Mouse (Mus musculus) gastrocnemius, adult 2 months (tissue): ENCODE data around the gene Arfip1. TPM values are rescaled to one million over a fixed set of nuclear protein-coding genes. Genes with fewer than 3 reads are reported as not detected.
A peak's percentile ranks its signal among the peaks of the same experiment; 100 is the strongest.

Experiments used
- DNase-seq: peaks from one replicate; pipeline ENCODE4 v3.0.0; 2022
- H3K27ac ChIP-seq: fragments of 200-600 bp; 2 replicates; pipeline ENCODE4 v1.8.1; 2022; ENCODE audit warnings: mild to moderate bottlenecking
- H3K4me3 ChIP-seq: fragments of 200-600 bp; 2 replicates; pipeline ENCODE4 v1.8.1; 2022; ENCODE audit warnings: mild to moderate bottlenecking, moderate library complexity
- CTCF ChIP-seq: fragments of 200-600 bp; IDR thresholded peaks from 2 replicates; pipeline ENCODE4 v1.8.1; 2022; ENCODE audit warnings: antibody characterized with exemption, mild to moderate bottlenecking, moderate library complexity
- intact Hi-C: fragments of 180-260 bp; cut with DNase I; formaldehyde crosslinking; loops from one replicate; pipeline ENCODE4 v1.15.1; 2025
- long read RNA-seq, 2 experiments: library from polyadenylated mRNA; stranded (forward); transcript quantifications; one replicate each; pipeline ENCODE4 v2.0.0; 2021
- total RNA-seq, 2 experiments: library from RNA; stranded (reverse); gene quantifications; 2 replicates each; pipeline ENCODE4 v1.2.3; 2021

The Arfip1 gene
- total RNA-seq: 10 to 100 TPM in 1 of 2 experiments, 1 to 10 TPM in 1; 9.2 to 11.2 TPM
- long read RNA-seq, experiment 1, transcript Arfip1-201 (8 exons, 2,799 nt): minor isoform, 7 of 26 reads
- long read RNA-seq, experiment 1, transcript Arfip1-203 (9 exons, 1,343 nt): major isoform, 15 of 26 reads
- long read RNA-seq, experiment 1, partial matches to known transcripts: 2 of 26 reads
- long read RNA-seq, experiment 1, other reads (novel, unspliced or antisense): 2 of 26 reads
- long read RNA-seq, experiment 2, transcript Arfip1-203 (9 exons, 1,343 nt): major isoform, 8 of 16 reads
- long read RNA-seq, experiment 2, transcript Arfip1-201 (8 exons, 2,799 nt): minor isoform, 5 of 16 reads
- long read RNA-seq, experiment 2, partial matches to known transcripts: 1 of 16 reads
- long read RNA-seq, experiment 2, other reads (novel, unspliced or antisense): 2 of 16 reads

GRCm38 (mm10) chr3:84582023-84582912 is at the start of gene Arfip1:
Gene Arfip1 (minus strand): TSS chr3:84582625.
- intact Hi-C loops: no loop called here
- H3K4me3 ChIP-seq: peak within 1 kb of the TSS; percentile 83
- H3K27ac ChIP-seq: peak within 1 kb of the TSS; percentile 89
- peak; percentile 99 for DNase-seq
- TF ChIP-seq CTCF: no peak

- Histone ChIP-seq H3K4me3 (no peak overlapping the region), H3K27ac (no peak overlapping the region)
- no peak for TF ChIP-seq CTCF
- DNase-seq: no peak
- intact Hi-C loops: no loop called here
These were observed 49.2 kb upstream of the Arfip1 start for GRCm38 (mm10) chr3:84631586-84631985.

- intact Hi-C loops: no loop called here
- DNase-seq: no peak
- Histone ChIP-seq H3K27ac (no peak overlapping the region), H3K4me3 (no peak overlapping the region)
- TF ChIP-seq CTCF: no peak
These were observed 39.6 kb upstream of the Arfip1 start for GRCm38 (mm10) chr3:84622026-84622425.

GRCm38 (mm10) chr3:84619725-84620124 is 37.3 kb upstream of the Arfip1 start:
- no peak for DNase-seq
- intact Hi-C loops: loop anchor here (5.0 to 10.0 kb wide), 2 partner anchors 73 to 285 kb away; no protein-coding TSS in a partner anchor
- no peak overlapping the region for H3K27ac ChIP-seq
- no peak overlapping the region for H3K4me3 ChIP-seq
- no peak for TF ChIP-seq CTCF

DNA sequence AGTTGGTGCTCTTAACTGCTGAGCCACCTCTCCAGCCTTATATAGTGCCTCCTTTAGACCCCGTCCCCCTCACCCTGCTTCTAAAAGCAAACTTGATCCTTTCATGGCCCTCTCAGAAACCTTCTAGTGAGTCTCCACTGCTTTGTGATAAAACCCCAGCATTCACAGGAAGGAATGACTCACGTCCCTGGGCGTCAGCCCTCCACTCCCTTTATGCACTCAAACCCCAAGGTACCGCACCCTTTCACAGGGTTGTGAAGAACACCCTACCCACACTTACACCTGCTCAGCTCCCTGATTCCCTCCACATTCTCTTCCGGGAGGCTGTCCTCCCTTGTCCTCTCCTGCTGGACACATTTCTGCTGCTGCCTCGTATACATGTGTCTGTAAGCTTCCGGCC is 36.6 kb upstream of the Arfip1 start:
- H3K27ac ChIP-seq: no peak overlapping the region
- DNase-seq: no peak
- intact Hi-C loops: loop anchor here (5.0 to 10.0 kb wide), 2 partner anchors 73 to 286 kb away; no protein-coding TSS in a partner anchor
- no peak for TF ChIP-seq CTCF
- no peak overlapping the region for H3K4me3 ChIP-seq

DNA sequence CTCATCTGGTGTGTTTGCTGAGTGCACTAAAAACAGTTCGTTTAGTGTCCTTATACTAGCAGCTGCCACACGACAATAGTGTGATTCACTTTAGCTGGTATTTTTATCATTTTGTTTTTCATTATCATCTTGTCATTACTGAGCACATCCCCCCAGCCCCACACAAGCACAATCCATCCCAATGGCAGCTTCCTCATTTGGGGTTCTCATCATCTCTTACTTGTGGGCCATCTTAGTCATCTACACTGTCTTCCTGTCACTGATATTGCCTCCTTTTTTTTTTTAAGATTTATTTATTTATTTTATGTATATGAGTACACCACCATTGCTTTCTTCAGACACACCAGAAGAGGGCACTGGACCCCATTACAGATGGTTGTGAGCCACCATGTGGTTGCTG is 36.2 kb upstream of the Arfip1 start:
- intact Hi-C loops: loop anchor here (5.0 to 10.0 kb wide), 2 partner anchors 74 to 286 kb away; no protein-coding TSS in a partner anchor
- no peak for TF ChIP-seq CTCF
- DNase-seq: no peak
- H3K4me3 ChIP-seq: no peak overlapping the region
- no peak overlapping the region for H3K27ac ChIP-seq

GRCm38 (mm10) chr3:84615856-84616225 is 33.4 kb upstream of the Arfip1 start:
- intact Hi-C loops: loop anchor here (1.0 to 10.0 kb wide), 3 partner anchors 76 to 289 kb away; no protein-coding TSS in a partner anchor
- Histone ChIP-seq H3K4me3 (no peak overlapping the region), H3K27ac (no peak overlapping the region)
- DNase-seq: no peak
- TF ChIP-seq CTCF: no peak

DNA sequence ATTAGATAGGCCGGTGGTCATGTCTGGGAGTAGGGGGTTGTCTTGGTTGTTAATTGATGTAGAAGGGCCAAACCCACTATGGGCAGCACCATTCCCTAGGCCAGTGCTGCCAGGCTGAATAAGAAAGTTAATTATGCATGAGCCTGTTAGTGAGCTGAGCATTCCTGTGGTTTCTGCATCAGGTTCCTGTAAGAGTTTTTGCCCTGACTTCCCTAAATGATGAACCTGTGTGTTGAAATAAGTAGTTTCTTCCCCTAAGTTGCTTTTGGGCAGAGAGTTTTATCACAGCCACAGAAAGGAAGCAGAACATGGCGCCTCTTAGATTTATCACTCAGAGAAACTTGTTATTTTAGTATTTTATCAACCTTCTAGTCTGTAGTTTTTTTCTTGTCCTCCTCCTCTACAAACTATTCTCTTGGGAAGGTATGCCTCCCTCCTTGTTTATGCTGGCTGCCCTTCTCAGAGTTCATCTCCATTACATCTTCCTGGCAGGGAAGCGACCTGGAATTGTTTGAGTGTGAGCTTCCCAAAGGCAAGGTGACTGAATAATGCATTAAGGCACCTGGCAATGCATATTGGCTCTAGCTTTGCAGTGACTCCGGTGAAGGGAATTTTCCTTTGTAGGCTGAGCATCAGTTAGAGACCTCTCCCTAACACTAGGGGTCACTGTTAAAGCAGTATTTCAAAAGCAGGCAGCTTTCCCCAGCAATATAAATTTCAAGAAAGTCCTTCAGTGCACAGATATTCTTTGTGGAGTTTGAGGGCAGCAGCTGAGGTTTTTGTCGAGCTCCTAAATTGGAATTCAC is 32.8 kb upstream of the Arfip1 start:
- Histone ChIP-seq H3K4me3 (no peak overlapping the region), H3K27ac (no peak overlapping the region)
- DNase-seq: no peak
- intact Hi-C loops: loop anchor here (1.0 to 10.0 kb wide), 3 partner anchors 77 to 290 kb away; no protein-coding TSS in a partner anchor
- TF ChIP-seq CTCF: peak; percentile 82

- Histone ChIP-seq H3K27ac (no peak overlapping the region), H3K4me3 (no peak overlapping the region)
- intact Hi-C loops: loop anchor here (10.0 kb wide), 1 partner anchor 295 kb away; no protein-coding TSS in a partner anchor
- no peak for TF ChIP-seq CTCF
- no peak for DNase-seq
These were observed 27.8 kb upstream of the Arfip1 start for GRCm38 (mm10) chr3:84610183-84610710.

DNA sequence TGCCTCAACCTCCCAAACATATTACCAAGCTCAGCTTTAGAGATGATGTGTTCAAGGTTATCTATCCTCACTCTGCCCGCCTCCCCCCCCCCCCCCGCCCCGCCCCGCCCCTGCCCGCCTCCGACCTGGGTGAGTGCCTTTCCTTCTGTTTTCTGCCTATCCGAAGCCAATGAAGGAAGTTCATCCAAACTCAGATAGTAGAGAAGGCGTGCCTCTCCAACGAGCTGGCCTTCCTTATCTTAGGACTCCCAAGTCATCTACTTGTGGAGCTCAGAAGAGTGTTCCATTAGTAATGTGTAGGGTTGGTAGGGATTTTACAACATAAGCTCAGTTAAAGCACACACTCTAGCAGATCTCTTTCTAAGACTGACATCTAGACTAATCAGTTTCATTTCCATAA is 20.8 kb upstream of the Arfip1 start:
- Histone ChIP-seq H3K27ac (no peak overlapping the region), H3K4me3 (no peak overlapping the region)
- no peak for DNase-seq
- intact Hi-C loops: no loop called here
- TF ChIP-seq CTCF: no peak

GRCm38 (mm10) chr3:84602759-84603158 is 20.3 kb upstream of the Arfip1 start:
- no peak for DNase-seq
- intact Hi-C loops: no loop called here
- no peak for TF ChIP-seq CTCF
- no peak overlapping the region for H3K4me3 ChIP-seq
- H3K27ac ChIP-seq: no peak overlapping the region; the same call in 1 of the 2 replicates

DNA sequence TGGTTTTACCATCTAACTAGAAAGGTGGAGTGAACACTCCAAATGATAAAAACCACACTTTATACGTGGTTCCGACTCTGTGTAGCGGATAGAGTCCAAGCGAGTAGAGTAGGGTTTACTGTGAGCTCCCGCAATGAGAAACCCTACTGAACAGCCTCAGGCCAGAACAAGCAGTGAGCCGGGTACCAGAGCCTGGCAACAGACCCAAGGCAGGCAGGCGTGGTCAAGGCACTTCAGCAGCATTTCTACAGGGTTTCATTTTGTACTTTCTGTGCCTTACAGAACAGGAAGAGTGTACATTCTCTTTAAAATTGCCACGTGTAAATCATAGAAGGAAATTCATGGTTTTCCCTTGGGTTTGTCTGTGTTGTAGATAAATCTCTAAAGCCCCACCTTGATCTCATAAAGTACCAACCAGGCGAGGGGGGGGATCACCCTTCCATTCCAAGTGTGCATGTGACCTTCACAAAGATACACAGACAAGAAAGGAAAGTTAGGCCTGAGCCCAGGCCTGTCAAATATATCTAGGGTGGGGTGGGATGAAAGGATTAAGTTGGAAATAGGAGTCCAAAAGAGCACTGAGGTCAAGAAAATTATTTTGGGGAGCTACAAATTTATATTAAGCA is 19.6 kb upstream of the Arfip1 start:
- Histone ChIP-seq H3K27ac (no peak overlapping the region), H3K4me3 (no peak overlapping the region)
- no peak for DNase-seq
- TF ChIP-seq CTCF: no peak
- intact Hi-C loops: no loop called here
